Mouse (Mus musculus) forebrain, embryonic 15.5 days (tissue): Measurements from ENCODE around the gene Socs3. TPM values are rescaled to one million over a fixed set of nuclear protein-coding genes. Genes with fewer than 3 reads are reported as not detected.
A peak's percentile ranks its signal among the peaks of the same experiment; 100 is the strongest.

Experiments used
- ATAC-seq: fragments of 200-750 bp; cut with Nextera tagmentation; replicated peaks from 2 replicates; pipeline ENCODE4 v1.8.0; 2017; ENCODE audit warnings: mild to moderate bottlenecking, moderate TSS enrichment, moderate library complexity
- H3K27ac ChIP-seq: fragments of 300-500 bp; sonication (generic); replicated peaks from 2 replicates; pipeline ENCODE4 v1.5.1; 2015; ENCODE audit warnings: mild to moderate bottlenecking, inconsistent platforms
- H3K27me3 ChIP-seq: fragments of 300-500 bp; sonication (generic); 2 replicates; pipeline ENCODE4 v1.6.1; 2015; ENCODE audit warnings: inconsistent platforms
- H3K36me3 ChIP-seq: fragments of 300-500 bp; sonication (generic); 2 replicates; pipeline ENCODE4 v1.6.1; 2015; ENCODE audit warnings: mild to moderate bottlenecking, inconsistent platforms
- H3K4me1 ChIP-seq: fragments of 300-500 bp; sonication (generic); 2 replicates; pipeline ENCODE4 v1.6.1; 2015; ENCODE audit warnings: inconsistent platforms
- H3K4me2 ChIP-seq: fragments of 300-500 bp; sonication (generic); replicated peaks from 2 replicates; pipeline ENCODE4 v1.6.1; 2015; ENCODE audit warnings: mild to moderate bottlenecking, inconsistent platforms
- H3K4me3 ChIP-seq: fragments of 300-500 bp; sonication (generic); 2 replicates; pipeline ENCODE4 v1.5.1; 2015; ENCODE audit warnings: mild to moderate bottlenecking, inconsistent platforms
- H3K9ac ChIP-seq: fragments of 300-500 bp; sonication (generic); replicated peaks from 2 replicates; pipeline ENCODE4 v1.6.1; 2015; ENCODE audit warnings: mild to moderate bottlenecking, inconsistent platforms
- H3K9me3 ChIP-seq: fragments of 300-500 bp; sonication (generic); 2 replicates; pipeline ENCODE4 v1.6.1; 2016; ENCODE audit warnings: inconsistent platforms
- WGBS: fragments of 180-500 bp; shearing (Covaris S2); methylation state at CpG from one replicate; pipeline ENCODE4 v1.1.7; 2015; ENCODE audit warnings: mixed read lengths; 5-methylcytosine and 5-hydroxymethylcytosine counted together
- polyA plus RNA-seq: library from polyadenylated mRNA; unstranded; fragments of >200 nt; fragmentation: Nextera tagmentation; extraction: Ambion mirVana; gene quantifications from 2 replicates; pipeline ENCODE4 v1.2.1, GENCODE M21; 2015

The Socs3 gene
- polyA plus RNA-seq, 1 experiment from 2014 or later = 15.1 TPM

DNA sequence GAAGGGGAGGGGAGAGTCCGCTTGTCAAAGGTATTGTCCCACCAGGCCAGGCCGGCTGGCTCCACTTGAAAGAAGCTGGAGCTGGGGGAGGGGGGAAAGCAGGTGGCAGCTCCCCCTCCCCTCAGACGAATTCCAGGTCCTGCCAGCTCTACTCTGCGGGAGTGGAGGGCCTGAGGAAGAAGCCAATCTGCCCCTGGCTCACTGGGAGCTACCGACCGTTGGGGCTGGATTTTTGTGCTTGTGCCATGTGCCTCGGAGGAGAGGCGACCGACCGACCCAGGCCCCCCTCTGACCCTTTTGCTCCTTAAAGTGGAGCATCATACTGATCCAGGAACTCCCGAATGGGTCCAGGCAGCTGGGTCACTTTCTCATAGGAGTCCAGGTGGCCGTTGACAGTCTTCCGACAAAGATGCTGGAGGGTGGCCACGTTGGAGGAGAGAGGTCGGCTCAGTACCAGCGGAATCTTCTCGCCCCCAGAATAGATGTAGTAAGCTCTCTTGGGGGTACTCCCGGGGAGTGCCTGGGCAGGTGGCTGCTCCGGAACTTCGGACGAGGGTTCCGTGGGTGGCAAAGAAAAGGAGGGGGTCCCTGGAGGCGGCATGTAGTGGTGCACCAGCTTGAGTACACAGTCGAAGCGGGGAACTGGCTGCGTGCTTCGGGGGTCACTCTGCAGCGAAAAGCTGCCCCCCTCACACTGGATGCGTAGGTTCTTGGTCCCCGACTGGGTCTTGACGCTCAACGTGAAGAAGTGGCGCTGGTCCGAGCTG, 2.4 kb downstream of the Socs3 start:
- Histone ChIP-seq H3K4me3 (peak overlapping the region; percentile 72), H3K4me1 (peaks cover 67% of the 10 kb centered on the region), H3K36me3 (no peaks in the 10 kb centered on the region), H3K27me3 (no peaks in the 10 kb centered on the region), H3K9me3 (no peaks in the 10 kb centered on the region), H3K4me2 (peak overlapping the region; percentile 97), H3K27ac (peak overlapping the region; percentile 91; the same call in 1 of the 2 replicates), H3K9ac (peak overlapping the region; percentile 80)
- 3% methylated on average over 34 of the region's 34 CpGs for WGBS
- no peak for ATAC-seq

DNA sequence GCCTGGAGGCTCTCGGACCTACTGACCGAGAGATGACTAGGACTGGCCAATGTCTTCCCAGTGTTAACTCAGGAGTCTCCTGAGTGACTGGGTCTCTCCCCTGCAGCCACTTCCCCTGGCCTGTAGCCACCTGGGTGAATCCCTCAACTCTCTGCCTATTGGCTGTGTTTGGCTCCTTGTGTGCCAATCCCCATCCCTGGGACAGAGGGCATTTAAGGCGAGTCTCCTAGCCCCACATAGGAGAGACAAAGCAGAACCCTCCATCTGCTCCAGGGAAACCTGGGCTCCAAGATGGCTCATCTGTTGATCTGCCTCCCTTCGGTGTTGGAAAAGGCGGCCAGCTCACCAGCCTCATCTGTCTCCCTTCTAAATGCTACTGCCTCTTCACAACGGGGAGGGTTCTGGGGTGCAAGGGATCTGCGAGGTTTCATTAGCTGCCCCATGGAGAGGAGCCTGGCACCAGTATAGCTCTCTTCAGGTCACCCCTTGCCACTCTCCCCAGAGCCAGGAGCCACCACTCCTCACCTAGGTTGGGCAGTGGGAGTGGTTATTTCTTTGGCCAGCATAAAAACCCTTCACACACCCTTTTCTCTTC, 3.2 kb downstream of the Socs3 start:
- Histone ChIP-seq H3K4me3 (peak overlapping the region; percentile 72), H3K9ac (no peak overlapping the region; the same call in 1 of the 2 replicates), H3K36me3 (no peaks in the 10 kb centered on the region), H3K27ac (no peak overlapping the region), H3K9me3 (no peaks in the 10 kb centered on the region), H3K4me2 (peak overlapping the region; percentile 97), H3K4me1 (peaks cover 70% of the 10 kb centered on the region), H3K27me3 (no peaks in the 10 kb centered on the region)
- 25% methylated on average over 7 of the region's 7 CpGs for WGBS
- ATAC-seq = no peak

DNA sequence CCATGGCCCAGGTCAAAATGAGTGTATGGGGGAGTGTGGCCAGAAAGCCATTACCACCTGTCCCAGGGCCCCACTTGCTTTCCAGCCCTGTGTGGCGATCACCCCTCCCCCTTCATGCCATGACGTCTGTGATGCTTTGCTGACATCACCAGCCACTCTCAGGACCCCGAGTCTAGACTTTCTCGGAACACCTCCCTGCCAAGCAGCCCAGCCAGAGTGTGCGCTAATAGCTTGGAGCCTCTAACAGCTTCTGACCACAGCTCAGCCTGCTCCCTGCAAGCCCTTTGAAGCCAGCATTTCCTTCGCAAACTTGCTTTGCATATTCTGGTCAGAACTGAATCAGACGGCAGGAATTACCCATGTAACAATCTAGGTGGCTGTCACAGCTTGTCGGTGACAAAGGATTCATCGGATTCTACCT, 4.3 kb downstream of the Socs3 start:
- no peaks in the 10 kb centered on the region for H3K27me3 ChIP-seq
- WGBS = 21% methylated on average over 9 of the region's 9 CpGs
- H3K4me3 ChIP-seq = no peak overlapping the region
- no peak overlapping the region for H3K9ac ChIP-seq
- no peaks in the 10 kb centered on the region for H3K36me3 ChIP-seq
- no peak overlapping the region for H3K27ac ChIP-seq
- peaks cover 70% of the 10 kb centered on the region for H3K4me1 ChIP-seq
- H3K9me3 ChIP-seq = no peaks in the 10 kb centered on the region
- ATAC-seq = no peak
- H3K4me2 ChIP-seq = no peak overlapping the region; the same call in 1 of the 2 replicates

DNA sequence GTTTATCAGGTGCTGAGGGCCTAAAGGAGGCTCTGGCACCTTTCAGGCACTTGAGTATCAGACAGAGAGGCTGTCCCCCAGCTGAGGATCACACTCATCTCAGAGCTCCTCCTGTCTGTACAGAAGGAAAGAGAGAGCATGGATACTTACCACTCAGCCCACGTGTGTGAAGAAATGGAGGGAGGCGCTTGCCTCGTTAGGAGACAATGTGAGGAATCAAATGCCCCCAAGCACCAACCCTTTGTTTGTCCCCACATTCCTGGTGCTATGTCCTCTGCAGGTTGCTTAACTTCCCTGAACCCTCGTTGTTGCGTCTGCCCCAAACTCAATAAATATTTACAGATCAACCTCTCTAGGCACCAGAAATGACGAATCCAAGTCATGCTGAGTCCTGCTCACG, 4.8 kb downstream of the Socs3 start:
- H3K27ac ChIP-seq = no peak overlapping the region
- peaks cover 70% of the 10 kb centered on the region for H3K4me1 ChIP-seq
- no peak for ATAC-seq
- WGBS = 35% methylated on average over 7 of the region's 7 CpGs
- H3K27me3 ChIP-seq = no peaks in the 10 kb centered on the region
- no peak overlapping the region for H3K4me3 ChIP-seq
- no peak overlapping the region for H3K4me2 ChIP-seq
- no peaks in the 10 kb centered on the region for H3K9me3 ChIP-seq
- no peaks in the 10 kb centered on the region for H3K36me3 ChIP-seq
- H3K9ac ChIP-seq = no peak overlapping the region

DNA sequence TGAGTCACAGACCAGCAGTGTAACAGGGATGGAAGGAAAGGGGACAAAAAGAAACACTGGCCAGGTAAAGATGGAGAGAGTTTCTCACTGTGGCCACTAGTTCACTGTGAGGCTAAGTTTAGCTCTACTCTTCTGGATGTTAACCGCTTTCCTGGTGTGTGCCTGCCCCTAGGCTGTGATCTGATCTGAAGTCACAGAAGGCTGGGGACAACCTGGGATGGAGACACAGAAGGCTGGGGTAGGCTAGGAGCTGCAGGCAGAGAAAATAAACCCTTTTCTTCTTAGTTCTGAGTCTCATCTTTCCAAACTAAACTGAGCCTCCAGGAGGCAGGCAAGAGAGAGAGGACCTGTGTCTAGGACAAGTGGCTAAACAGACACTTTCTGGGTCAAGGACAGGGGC, 5.6 kb downstream of the Socs3 start:
- Histone ChIP-seq H3K4me3 (no peak overlapping the region), H3K4me1 (peaks cover 67% of the 10 kb centered on the region), H3K9ac (peak overlapping the region; percentile 33; the same call in 1 of the 2 replicates), H3K9me3 (no peaks in the 10 kb centered on the region), H3K4me2 (0 out of 2 replicates have a peak overlapping the region, but pooled peaks have one; percentile 68), H3K36me3 (no peaks in the 10 kb centered on the region), H3K27ac (peak overlapping the region; percentile 20; the same call in 1 of the 2 replicates), H3K27me3 (no peaks in the 10 kb centered on the region)
- no peak for ATAC-seq
- WGBS = 45% methylated on average over 1 of the region's 1 CpGs

DNA sequence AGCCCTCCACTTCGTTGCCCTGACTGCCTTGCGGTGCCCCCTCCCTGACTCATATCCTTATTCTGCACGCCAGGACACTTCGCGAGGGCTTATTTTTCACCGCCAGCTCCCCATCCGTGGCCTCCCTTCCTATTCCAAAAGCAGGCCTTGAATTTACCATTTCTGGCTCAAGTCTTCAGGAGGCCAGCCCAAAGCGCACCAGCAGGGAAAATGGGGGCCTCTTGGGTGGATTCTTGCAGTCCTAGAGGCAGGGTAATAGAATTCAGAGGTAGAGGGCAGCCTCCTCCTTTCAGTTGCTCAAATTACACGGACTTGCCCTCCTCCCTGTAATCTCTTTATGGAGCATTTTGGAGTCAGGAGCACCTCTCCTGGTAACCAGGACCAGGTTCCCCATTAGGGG, 6.0 kb downstream of the Socs3 start:
- 3% methylated on average over 9 of the region's 9 CpGs for WGBS
- Histone ChIP-seq H3K4me2 (peak overlapping the region; percentile 68), H3K4me1 (peaks cover 67% of the 10 kb centered on the region), H3K27ac (peak overlapping the region; percentile 20), H3K27me3 (no peaks in the 10 kb centered on the region), H3K9me3 (no peaks in the 10 kb centered on the region), H3K9ac (peak overlapping the region; percentile 33), H3K4me3 (peak overlapping the region; percentile 36), H3K36me3 (no peaks in the 10 kb centered on the region)
- no peak for ATAC-seq

DNA sequence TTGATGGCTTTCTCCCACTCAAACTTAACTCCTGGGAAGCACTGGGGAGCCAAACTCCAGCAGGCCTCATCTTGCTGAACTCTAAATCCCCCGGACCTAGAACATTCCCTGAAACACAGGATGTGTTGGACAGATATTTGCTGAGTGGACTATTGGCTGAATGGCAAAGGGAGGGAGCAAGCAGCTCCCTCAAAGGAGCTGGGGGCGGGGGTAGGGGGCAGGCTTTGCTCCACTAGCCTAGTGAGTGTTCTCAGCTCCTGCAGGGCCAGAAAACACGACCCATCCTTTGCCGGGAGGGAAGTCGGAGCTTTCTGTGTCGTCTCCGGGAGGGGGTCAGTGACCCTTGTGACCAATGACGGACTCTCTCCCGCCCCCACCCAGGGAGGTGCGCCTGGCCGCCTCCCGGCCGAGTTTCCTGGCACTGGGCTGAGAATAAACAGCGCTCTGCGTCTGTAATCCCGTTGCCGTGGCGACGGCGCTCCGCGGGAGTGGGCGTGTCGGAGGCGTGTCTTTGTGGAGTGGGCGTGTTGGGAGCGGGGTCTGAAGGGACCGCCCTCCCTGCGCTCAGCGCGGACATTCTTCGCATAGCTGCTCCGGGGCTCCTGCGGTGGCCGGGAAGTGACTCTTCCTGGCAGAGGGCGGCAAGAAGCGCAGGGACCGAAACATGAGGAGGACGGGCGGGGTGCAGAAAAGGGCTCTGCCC, 6.6 kb downstream of the Socs3 start:
- Histone ChIP-seq H3K4me1 (peaks cover 66% of the 10 kb centered on the region), H3K9ac (peak overlapping the region; percentile 33), H3K4me2 (peak overlapping the region; percentile 68), H3K27me3 (no peaks in the 10 kb centered on the region), H3K4me3 (peak overlapping the region; percentile 36), H3K36me3 (no peaks in the 10 kb centered on the region), H3K27ac (peak overlapping the region; percentile 36), H3K9me3 (no peaks in the 10 kb centered on the region)
- WGBS = under 1% methylated on average over 40 of the region's 40 CpGs
- ATAC-seq = peak; percentile 86

DNA sequence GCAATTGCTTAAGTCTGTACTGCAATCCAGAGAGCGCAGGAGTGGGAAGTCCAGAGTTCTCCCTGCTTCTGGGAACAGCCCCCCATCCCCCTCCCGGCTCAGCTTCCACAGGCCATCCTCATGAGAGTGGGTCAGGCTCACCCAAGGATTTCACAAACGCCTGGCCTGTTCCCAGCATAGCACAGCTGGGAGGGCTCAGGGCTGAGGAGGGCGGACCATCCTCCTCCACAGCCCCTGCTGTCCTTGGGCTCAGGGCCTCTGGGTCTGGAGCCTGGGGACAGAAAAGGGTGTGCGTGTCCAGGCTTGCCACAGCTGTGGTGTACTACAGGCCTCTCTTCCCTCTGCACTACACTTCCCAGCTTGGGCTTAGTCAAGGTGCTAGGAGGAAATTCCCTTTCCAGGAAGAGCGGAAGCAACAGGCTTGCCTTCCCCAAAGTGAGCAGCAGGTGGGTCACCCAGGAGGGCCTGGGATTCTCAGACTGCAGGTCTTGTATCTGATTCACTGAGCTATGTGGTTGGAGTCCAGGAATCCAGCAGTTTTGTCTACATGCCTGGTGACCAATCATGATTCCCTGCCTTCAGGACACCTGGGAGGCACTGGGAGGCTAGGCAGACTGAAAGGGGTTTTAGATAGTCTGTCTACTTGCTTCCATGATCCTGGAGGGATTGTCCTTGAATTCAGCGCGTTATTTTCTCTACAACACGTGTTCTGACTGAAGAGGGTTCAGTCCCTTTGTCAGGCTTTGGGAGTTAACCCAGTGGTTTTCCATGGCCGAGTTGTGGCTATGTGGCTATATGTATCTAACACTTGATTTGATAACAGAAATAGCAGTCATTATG, 7.4 kb downstream of the Socs3 start:
- Histone ChIP-seq H3K4me3 (no peak overlapping the region), H3K27ac (peak overlapping the region; percentile 36)

DNA sequence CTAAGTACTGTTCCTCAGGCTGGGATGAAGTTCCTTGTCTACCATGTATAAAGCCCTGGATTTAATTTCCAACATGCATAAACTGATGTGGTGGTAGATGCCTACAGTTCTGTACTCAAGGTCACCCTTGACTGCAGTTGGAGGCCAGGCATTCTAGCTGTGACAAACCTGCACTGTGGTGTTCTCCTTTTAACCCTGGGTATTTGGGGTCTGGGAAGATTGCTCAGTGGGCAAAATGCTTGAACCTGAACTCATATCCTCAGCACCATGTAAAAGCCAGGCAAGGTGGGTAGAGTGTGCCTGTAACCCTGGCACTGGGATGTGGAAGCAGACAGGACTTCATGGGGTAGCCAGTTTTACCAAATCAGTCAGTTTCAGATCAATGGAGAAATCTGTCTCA, 9.2 kb downstream of the Socs3 start:
- no peak overlapping the region for H3K4me2 ChIP-seq
- ATAC-seq = no peak
- no peak overlapping the region for H3K9ac ChIP-seq
- H3K4me1 ChIP-seq = peaks cover 42% of the 10 kb centered on the region
- no peaks in the 10 kb centered on the region for H3K36me3 ChIP-seq
- H3K4me3 ChIP-seq = no peak overlapping the region
- no peaks in the 10 kb centered on the region for H3K27me3 ChIP-seq
- no peaks in the 10 kb centered on the region for H3K9me3 ChIP-seq
- no peak overlapping the region for H3K27ac ChIP-seq

More for the DNA sequence above, 7.4 kb downstream of the Socs3 start:
- Histone ChIP-seq H3K4me1 (peaks cover 60% of the 10 kb centered on the region), H3K27me3 (no peaks in the 10 kb centered on the region), H3K36me3 (no peaks in the 10 kb centered on the region), H3K9me3 (no peaks in the 10 kb centered on the region), H3K9ac (no peak overlapping the region), H3K4me2 (0 out of 2 replicates have a peak overlapping the region, but pooled peaks have one; percentile 68)
- no peak for ATAC-seq
- WGBS = 33% methylated on average over 10 of the region's 10 CpGs

DNA sequence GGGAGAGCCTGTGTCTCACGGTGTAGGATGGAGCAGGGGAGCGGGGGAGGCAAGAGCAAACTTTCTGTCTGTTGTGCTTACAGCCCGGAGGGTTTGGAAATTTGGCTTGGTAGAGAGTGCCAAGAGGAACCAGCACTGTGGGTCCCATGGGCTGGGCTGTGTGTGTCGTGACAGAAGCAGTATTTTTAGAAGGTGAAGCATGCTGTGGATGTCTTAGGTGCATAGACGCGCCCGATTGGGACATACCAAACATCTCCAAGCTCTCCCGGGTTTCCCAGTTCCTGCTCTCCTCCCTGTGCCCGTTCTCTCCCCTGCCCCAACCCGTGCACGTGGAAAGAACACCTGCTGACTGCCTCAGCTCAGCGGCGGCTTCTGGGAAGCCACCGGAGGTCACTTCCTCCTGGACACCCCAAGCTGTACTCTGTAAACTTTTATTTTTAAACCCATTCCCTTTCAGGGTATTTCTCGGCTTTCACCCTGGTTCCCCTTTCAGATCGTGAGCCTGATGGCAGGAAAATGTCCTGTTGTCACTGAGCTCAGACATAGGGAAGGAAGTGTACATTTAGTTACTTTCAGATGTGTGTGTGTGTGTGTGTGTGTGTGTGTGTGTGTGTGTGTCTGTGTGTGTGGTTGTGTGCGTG, 10.0 kb downstream of the Socs3 start:
- no peak overlapping the region for H3K4me2 ChIP-seq
- 63% methylated on average over 17 of the region's 17 CpGs for WGBS
- no peak for ATAC-seq

DNA sequence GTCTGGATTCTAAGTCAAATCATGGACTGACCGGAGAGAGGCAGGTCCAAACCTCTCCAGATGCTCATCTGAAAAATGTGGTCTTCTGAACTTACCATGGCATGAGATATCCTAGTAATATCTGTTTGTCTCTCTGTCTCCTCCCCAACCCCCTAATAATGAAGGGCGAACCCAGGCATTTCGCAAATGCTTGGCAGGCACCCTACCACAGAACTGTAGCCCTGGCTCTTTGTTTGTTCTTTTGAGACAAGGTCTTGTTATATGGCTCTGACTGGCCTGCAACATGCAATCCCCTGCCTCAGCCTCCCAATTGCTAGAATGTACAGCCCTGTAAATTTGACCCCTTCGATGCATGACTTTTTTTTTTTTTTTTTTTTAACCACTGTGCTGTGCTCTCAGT, 10.7 kb downstream of the Socs3 start:
- 89% methylated on average over 4 of the region's 4 CpGs for WGBS

More for the DNA sequence above, 10.0 kb downstream of the Socs3 start:
- Histone ChIP-seq H3K27ac (no peak overlapping the region), H3K36me3 (no peaks in the 10 kb centered on the region), H3K9me3 (no peaks in the 10 kb centered on the region), H3K9ac (no peak overlapping the region), H3K4me1 (peaks cover 36% of the 10 kb centered on the region), H3K27me3 (no peaks in the 10 kb centered on the region), H3K4me3 (no peak overlapping the region)

More for the DNA sequence above, 10.7 kb downstream of the Socs3 start:
- H3K4me1 ChIP-seq = peaks cover 35% of the 10 kb centered on the region
- no peak for ATAC-seq
- no peak overlapping the region for H3K4me3 ChIP-seq
- H3K27ac ChIP-seq = no peak overlapping the region
- H3K9ac ChIP-seq = no peak overlapping the region
- no peaks in the 10 kb centered on the region for H3K27me3 ChIP-seq
- H3K36me3 ChIP-seq = no peaks in the 10 kb centered on the region
- H3K9me3 ChIP-seq = no peaks in the 10 kb centered on the region
- no peak overlapping the region for H3K4me2 ChIP-seq
